Mouse (Mus musculus) splenic B cell, adult 2 months (primary cell): Measurements from ENCODE around the gene Ssbp4.

Experiments used
- DNase-seq: peaks from one replicate; pipeline ENCODE4 v3.0.0-alpha.2; 2011; ENCODE audit warnings: low read depth, low spot score
- H3K27me3 ChIP-seq: 2 replicates; pipeline ENCODE4 v1.6.1; 2012; ENCODE audit warnings: mild to moderate bottlenecking, low read length, moderate library complexity, mixed read lengths; ENCODE audit not compliant: control insufficient read depth, poor library complexity, insufficient read depth, severe bottlenecking
- H3K36me3 ChIP-seq: 2 replicates; pipeline ENCODE4 v1.6.1; 2012; ENCODE audit warnings: mild to moderate bottlenecking, low read length, moderate library complexity, mixed read lengths; ENCODE audit not compliant: control insufficient read depth, poor library complexity, insufficient read depth, severe bottlenecking

The Ssbp4 gene

DNA sequence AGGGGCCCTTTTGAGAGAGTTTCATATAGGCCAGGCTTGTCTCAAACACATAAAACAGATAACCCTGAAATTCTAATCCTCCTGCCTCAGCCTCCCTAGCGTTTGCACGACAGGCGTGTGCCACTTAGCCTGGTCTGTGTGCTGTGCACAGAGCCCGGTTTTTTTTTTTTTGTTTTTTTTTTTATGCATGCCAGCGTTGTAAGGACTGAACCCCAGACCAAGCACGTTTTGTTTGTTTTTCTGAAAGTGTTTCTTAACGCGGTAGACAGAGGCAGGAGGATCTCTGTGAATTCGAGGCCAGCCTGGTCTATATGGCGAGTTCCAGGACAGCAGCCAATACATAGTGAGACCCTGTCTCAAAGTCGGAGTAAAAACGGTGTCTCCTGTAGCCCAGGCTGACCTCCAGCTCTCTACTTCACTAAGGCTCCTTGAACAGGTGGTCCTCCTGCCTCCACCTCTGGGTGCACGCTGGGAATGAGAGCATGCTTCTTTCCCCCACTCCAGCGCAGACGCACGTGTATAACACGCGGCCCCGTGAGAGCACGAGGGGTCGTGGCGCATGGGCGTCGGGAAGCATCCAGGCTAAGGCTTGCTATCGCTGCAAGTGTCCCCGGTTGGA lies at the start of gene Ssbp4:
Ssbp4 (minus strand) TSS at position 124 of the 619 bp plus-strand sequence.
- no peak for DNase-seq
- Histone ChIP-seq H3K36me3 (no peaks in the 10 kb centered on the region), H3K27me3 (no peaks in the 10 kb centered on the region)

DNA sequence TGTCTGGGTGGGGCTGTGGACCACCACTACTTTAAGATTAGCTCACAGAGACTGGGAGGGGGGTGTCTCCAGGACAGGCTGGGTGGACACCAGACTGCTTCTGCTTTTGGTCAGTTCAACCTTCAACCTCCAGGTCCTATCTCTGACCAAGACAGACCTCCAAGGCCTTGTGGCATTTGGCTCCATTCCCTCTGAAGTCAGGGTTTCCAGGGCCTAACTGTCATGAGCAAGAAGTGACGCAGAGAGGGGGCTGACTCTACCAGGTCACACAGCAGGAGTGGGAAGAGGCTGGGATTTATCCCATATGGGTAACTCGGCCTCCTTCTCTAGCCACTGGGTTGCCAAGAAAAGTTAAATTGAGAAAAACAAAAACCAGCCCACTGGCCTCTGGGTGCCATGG lies 49.1 kb upstream of the Ssbp4 start:
- DNase-seq = no peak
- H3K27me3 ChIP-seq = no peaks in the 10 kb centered on the region
- H3K36me3 ChIP-seq = no peaks in the 10 kb centered on the region

DNA sequence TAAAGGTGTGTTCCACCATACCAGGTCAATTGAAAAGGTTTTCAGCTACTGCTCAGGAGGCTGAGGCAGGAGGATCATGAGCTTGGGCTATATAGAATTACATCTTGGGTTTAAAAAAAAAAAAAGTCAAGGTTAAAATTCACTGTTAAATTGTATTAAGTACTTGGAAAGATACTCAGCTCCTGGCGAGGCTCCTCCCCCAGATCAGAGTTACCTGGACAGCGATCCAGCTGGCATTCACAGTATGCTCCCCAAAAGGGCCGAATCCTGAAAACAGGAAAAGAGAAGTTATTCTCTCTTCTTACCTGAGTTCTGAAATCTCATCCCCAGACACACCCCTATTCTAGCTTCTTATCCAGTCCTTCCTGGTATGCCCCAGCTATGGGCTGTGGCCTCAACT lies 48.5 kb upstream of the Ssbp4 start:
- Histone ChIP-seq H3K27me3 (no peaks in the 10 kb centered on the region), H3K36me3 (no peaks in the 10 kb centered on the region)
- no peak for DNase-seq

DNA sequence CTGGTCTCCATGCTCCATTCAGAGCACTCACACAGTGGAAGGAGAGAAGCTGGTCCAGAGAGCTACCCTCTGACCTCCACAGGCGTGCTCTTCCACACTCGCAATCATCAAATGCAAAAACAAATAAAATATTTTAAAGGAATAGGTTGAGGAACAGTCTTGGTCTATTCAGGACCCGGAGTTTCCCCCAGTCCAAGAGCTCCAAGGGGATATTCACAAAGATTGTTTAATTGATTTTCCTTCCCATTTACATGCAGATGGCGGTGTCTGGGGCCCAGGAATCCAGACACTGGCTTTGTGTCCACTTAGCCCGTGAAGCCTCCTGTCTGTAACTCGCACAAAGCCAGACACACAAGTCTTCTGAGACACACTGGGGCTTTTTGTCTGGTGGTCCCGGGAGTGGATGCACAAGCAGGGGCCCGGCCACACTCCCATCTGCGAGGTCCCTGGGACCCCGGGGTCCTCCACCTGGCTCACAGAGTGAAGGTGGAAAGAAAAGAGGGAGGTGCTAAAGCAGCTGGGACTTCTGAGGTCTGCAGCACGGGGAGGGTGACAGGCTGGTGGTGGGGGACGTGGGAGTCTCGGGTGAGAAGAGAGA lies 47.6 kb upstream of the Ssbp4 start:
- no peaks in the 10 kb centered on the region for H3K27me3 ChIP-seq
- DNase-seq = no peak
- H3K36me3 ChIP-seq = no peaks in the 10 kb centered on the region

DNA sequence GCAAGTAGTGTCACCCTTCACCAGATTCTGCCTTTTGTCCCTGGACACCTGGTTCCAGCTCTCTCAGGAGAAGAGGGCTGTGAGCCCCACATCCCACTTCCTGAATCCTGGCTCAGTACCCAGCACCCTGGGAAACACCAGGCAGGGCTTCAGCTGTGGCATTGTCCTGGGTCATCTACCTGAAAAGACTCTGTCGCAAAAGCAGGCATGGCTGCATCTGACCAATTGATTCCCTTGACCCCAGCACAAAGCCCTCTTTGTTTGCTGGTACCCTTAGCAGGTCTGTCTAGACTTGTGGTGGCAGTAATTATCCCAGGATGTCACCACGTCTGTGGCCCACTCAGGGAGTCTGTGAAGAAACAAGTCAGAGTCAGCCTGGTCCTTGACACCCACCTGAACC lies 46.8 kb upstream of the Ssbp4 start:
- Histone ChIP-seq H3K27me3 (no peaks in the 10 kb centered on the region), H3K36me3 (no peaks in the 10 kb centered on the region)
- no peak for DNase-seq

DNA sequence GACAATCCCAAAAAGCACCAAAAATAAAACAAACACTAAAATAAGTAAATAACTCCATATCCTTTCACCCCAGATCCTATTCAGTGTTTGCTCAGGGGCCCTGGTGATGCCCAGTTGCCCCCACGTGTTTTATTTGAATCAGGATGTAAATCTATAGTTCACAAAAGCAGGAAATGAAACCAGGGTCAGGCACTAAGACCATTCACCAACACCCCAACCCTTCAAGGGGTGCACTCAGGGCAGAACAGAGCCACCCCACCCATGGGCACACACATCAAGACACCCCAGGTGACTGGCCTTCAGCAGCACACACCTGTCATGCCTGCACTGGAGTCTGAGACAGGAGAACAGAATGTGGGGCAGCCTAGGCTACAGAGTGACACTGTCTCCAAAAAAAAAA lies 45.4 kb upstream of the Ssbp4 start:
- peak; percentile 82 for DNase-seq
- Histone ChIP-seq H3K27me3 (no peaks in the 10 kb centered on the region), H3K36me3 (no peaks in the 10 kb centered on the region; the same call in 1 of the 2 replicates)

DNA sequence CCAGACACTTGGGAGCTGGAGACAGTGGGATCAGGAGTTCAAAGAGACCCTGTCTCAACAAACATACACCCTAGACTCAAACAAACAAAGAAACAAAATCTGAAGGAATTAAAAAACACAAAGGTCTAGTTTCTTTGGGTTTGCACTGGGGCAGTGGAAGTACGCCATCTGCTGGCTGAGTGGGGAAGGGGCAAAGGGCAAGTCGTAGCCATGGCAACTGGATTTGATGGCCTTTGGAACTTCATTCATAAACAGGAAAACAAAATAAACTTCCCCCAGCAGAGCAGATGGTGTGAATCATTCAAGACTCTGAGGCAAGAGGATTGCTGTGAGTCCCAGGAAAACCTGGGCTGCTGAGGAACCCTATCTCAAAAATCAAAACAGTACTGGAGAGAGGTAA lies 44.6 kb upstream of the Ssbp4 start:
- no peaks in the 10 kb centered on the region; the same call in 1 of the 2 replicates for H3K36me3 ChIP-seq
- peak; percentile 87 for DNase-seq
- H3K27me3 ChIP-seq = no peaks in the 10 kb centered on the region

DNA sequence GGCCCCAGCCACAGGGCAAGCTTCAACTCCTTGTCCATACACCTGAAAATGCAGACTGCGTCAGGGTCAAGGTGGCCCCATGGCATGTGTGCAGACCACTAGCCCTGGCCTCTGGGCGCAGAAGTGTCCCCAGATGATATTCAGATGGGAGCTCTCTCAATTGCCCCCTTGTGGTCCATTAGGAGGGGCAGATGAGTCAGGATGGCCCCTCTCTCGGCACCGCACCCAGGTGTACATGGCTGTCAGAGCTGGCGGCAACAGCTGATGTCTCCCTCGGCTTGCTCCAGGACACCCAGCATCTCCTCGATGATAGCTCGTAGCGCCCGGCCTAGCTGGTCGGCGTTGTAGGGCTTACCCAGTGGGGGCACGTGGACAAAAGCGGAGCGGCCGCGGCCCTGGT lies 41.7 kb upstream of the Ssbp4 start:
- Histone ChIP-seq H3K36me3 (no peaks in the 10 kb centered on the region; the same call in 1 of the 2 replicates), H3K27me3 (no peaks in the 10 kb centered on the region)
- no peak for DNase-seq

DNA sequence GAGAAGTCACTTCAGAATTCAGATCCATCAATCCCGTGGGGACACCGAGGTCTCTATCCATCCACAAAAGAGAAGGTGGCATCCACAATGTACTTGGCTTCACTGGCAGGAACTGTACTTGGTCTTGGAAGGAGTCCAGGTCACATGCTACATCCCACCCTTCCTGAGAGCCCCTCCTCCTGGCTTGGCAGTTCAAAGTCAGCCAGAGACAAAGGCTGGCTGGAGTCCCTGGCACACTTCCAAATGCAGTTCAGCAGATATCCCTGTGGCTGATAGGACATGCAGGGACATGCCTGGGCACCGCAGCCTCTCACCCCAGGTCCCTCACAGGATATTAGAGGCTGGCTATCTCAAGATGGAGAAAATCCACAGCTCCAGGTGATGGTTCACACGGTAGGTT lies 40.7 kb upstream of the Ssbp4 start:
- DNase-seq = no peak
- no peaks in the 10 kb centered on the region; the same call in 1 of the 2 replicates for H3K36me3 ChIP-seq
- H3K27me3 ChIP-seq = no peaks in the 10 kb centered on the region

DNA sequence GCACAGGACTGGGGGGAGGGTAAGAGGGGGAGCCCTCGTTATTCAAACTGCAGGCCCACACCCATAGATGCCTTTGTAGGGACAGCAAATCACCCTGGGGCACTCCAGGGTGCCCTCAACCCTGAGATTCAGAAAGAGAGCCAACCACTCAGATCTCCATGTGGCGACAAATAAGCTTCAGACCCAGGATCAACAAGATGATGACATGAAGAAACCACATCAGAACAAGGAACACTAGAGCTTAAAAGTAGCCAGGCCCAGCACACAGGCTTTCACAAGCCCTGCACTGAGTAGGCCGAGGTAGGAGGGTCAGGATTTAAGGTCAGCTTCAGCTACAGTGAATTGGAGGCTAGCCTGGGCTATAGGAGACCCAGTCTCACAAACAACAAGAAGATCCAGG lies 40.2 kb upstream of the Ssbp4 start:
- Histone ChIP-seq H3K36me3 (no peaks in the 10 kb centered on the region; the same call in 1 of the 2 replicates), H3K27me3 (no peaks in the 10 kb centered on the region)
- DNase-seq = no peak

DNA sequence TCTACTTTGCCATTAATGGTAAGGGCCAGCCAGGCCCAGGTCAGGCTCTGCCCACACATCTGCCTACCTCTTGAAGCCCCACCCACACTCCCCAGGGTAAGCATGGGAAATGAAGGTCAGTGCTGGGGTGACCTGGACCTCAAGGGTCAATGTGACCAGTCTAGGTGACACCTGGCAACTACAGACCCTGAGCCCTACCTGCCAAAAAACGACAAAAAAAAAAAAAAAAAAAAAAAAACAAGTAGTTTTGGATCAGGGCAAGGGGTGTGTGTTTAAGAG lies 39.4 kb upstream of the Ssbp4 start:
- no peaks in the 10 kb centered on the region for H3K27me3 ChIP-seq
- no peaks in the 10 kb centered on the region; the same call in 1 of the 2 replicates for H3K36me3 ChIP-seq
- no peak for DNase-seq

DNA sequence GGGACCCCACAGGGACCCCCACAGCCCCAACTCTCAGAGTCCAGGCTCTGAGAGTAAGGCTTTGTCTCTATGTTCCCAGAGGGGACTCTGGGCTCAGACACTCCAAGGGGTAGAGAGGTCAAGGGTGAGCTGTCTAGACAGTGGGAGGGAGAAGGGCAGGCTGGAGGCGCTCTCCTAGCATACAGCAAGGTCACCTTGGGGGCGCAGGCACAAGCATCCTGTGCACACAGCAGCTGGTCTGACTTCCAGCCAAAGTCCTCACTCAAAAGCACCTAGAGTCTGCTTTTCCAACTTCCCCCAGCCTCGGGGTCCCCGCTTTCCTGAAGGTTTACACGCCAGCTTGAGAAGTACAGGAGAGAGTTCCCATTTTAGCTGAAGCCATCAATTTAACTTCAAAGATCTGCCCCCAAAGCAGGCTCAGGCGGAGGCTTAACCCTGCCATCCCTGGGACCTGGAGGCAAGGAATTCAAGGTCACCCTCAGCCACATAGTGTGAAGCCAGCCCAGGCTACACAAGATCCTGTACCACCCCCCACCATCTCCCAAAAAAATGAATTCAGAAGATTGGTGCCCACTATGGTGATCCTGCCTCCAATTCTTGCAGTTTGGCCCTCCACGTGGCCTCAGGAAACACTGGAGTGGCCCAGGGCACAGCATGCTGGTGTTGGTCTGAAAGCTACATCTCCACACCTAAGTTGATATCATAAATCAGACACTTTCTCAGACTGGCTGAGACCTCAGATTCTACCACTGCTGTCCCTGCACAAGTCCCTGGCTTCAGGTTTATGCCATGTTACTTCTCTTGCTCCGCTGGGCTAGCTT lies 38.9 kb upstream of the Ssbp4 start:
- no peak for DNase-seq
- H3K27me3 ChIP-seq = no peaks in the 10 kb centered on the region
- H3K36me3 ChIP-seq = no peaks in the 10 kb centered on the region; the same call in 1 of the 2 replicates

DNA sequence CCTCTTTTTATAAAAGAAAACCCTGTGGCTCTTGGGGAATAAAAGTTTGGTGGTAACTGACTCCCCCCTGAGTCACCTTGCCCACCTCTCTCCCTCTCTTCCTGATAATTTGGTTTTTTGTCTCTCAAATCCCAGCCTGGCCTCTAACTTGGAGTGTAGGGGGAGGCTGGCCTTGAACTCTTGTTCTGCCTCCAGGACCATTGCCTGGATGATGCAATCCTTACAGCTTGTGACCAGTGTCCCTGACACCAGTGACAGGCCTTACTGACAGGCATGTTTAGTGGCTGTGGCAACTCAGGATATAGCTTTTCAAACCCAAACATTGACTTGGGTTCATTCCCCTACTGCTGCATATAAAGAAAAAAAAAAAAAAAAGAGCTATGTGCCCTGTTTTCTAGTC lies 38.1 kb upstream of the Ssbp4 start:
- Histone ChIP-seq H3K36me3 (no peaks in the 10 kb centered on the region; the same call in 1 of the 2 replicates), H3K27me3 (no peaks in the 10 kb centered on the region)
- DNase-seq = no peak

DNA sequence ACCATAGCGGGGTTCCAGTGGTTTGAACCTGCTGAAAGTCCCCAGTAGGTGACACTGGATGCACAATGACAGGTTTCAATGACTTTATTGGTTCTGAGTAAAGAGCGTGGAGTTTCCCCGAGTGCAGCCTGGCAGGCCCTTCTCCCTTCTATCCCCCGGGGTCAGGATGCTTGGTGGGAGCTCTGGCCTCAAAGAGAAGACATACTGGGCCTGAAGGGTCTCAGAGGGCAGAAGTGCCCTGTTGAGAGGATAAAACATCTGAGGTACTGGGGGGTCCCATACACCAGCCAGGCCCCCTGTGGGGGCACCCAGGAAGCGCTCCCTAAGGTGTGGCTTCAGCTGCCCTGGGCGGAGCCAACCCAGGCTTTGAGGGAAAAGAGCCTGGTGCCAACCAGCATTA lies 37.7 kb upstream of the Ssbp4 start:
- no peaks in the 10 kb centered on the region for H3K27me3 ChIP-seq
- H3K36me3 ChIP-seq = no peaks in the 10 kb centered on the region; the same call in 1 of the 2 replicates
- no peak for DNase-seq

DNA sequence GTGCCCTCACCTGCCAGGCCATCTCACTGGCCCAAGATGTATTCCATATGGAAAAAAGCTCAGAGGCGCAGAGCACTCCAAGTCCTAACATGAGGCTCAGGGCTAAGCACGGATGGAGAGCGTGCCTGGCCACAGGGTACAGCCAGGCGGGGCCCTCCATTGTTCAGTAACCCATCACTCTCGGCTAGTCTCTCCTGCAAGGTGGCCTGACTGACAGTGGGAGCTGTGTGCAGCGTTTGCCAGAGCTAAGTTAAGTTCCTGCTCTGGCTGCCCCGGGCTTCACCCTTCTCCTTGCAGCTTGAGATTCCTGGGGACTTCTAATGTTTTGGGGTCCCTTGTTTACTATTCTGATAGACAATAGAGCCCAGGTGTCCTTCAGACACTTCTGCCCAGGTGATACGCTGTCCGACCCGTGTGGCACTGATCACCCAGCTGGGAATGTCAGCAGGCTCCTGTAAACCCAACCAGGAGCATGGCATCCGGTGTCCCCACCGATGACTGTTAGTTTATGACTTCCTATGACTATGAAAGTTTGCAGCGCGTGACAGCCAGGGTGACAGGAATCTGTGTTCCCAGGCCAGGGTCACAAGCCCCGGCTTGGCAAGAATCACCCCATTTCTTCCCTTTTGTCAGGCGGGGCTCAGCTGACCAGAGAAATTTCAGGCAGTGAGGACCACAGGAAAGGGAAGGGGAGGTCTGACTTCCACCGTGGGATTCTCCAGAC lies 37.0 kb upstream of the Ssbp4 start:
- no peaks in the 10 kb centered on the region for H3K27me3 ChIP-seq
- no peak for DNase-seq
- H3K36me3 ChIP-seq = no peaks in the 10 kb centered on the region; the same call in 1 of the 2 replicates
